Mouse (Mus musculus): ENCODE results near the gene Jade2. TPM values are rescaled to one million over a fixed set of nuclear protein-coding genes. Genes with fewer than 3 reads are reported as not detected.

Gene Jade2
- 10 to 100 TPM; 28.4 to 29.7 TPM for total RNA-seq (2021)

DNA sequence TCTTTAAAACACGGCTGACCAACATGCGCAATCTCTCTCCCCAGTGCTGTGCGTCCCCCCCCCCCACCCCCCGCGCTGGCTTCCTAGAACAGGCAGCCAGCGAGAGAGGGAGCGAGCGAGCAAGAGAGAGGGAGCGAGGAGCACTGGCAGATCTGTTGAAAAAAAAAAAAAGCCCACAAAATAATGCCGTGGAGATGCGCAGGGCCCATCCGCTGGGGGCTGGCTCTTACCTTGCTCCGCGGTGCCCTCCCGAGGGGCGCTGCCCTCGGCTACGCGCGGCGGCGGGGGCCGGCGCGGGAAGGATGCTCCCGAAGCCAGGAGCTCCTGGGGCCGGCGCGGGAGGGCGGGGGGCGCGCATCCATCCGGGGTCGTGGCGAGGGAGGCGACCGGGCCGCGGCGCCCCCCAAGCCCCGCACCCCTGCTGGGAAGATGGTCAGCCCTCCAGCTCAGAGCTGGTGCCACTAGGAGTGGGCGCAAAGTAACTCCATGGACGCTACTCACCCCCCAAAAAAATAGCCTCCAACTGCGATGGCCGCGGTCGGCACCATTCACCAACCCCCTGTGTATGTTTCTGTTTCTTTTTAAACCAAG, at the start of gene Jade2:
Gene Jade2, minus strand, starts transcription at position 573 of the 591 bp plus-strand sequence.
- peak; percentile 41 to 51 for DNase-seq (ENCODE audit: extremely low spot score in 1 of 2, low spot score in 1 of 2)

DNA sequence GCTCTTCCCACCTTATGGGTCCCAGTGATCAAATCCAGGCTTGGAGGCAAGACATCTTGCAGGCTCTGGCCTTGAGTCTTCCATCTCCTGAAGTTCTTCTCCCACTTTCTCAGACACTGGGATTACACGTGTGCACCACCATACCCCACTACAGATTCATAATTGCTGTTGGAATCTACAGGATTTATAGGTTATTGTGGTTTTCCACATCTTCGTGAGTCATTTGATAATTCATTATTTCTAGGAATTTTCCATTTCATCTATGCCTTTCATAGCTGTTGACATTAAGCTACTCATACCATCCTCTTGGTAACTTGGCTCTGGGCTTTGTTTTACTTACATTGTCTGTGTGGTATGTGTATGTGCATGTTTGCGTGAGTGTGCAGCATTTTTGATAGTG, 46.8 kb upstream of the Jade2 start:
- no peak for DNase-seq (ENCODE audit: extremely low spot score in 1 of 2, low spot score in 1 of 2)

DNA sequence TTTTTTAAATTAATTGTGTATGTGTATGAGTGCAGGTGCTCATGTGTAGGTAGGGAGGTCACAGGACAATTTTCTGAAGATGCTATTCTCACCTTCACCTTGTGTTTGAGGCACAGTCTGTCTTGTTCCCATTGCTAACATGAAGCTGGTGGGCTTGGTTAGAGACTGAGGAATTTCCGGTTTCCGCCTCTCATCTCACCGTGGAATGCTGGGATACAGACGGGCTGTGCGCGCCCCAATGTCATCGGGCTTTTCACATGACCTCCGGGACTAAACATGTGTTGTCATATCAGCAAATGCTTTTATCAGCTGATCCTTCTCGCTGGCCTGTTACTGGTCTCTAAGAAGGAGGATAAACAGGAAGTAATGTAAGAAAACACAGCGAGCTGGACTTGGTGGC, 42.2 kb upstream of the Jade2 start:
- DNase-seq (ENCODE audit: extremely low spot score in 1 of 2, low spot score in 1 of 2) = no peak

DNA sequence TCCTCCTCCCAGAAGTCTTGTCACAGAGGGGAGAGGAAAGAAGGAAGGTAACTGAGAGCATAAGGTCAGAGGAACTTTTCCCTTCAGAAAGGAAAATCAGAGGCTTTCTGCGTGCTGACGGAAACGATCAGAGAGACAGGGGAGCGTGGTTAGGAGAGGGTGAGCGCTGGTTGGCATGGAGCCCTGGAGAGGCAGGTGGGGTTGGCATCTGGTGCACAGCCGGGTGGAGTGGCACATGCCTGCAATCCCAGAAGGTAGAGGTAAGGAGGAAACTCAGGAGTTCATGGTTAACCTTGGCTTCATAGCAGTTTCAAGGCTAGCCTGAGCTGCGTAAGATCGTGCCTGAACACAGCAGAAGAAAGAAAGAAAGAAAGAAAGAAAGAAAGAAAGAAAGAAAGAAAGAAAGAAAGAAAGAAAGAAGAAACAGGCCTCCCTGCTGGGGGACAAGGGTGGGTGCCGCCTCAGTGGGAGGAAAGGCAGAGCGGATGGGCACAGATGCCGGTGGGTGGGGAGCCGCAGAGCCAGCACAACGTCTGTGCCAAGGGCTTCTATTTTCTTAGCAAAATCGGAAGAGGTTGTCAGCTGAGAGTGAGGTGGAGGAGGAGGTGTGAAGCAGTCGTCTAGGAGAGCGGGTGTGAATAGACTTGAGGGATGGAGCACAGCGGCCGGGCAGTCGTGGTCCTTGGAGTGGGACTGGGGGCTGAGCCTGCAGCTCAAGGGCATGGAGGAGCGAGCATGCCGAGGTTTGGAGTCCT, 41.0 kb upstream of the Jade2 start:
- peak; percentile 38 to 42 for DNase-seq (ENCODE audit: extremely low spot score in 1 of 2, low spot score in 1 of 2)

DNA sequence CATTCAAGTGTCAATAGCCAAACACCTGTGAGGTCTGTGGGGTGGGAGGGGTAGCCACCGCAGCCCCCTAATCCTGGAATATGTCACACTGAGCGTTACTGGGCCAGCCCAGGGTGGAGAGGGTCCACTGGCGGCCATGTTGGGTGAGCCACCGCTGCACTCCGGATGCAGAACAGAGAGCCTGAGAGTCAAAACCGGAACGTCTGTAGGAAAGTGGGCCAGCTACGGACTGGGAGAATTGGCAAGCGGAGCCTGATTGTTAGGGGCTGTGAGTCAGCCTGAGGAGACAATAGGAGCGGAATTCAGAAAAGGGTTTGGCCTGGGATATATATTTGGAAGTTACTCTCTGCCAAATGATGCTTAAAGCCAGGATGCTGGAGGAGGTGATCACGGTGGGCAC, 39.9 kb upstream of the Jade2 start:
- no peak for DNase-seq (ENCODE audit: extremely low spot score in 1 of 2, low spot score in 1 of 2)

DNA sequence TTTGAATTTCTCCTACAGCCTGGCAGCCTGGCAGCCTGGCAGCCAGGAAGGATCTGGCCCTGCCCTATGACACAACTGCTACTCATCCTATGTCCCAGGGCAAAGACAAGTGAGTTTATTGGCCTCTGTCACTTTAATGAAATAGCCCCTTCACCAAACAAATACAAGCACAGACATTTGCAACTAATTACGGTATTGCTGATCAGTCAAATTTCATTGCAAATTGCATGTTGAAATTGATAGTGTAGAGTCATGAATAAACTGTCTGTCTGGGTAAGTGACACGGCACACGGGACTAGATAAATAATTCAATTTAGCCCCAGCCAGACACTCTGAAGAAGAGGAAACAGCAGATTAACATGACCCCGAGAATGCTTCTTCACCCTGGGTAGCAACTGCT, 38.6 kb upstream of the Jade2 start:
- DNase-seq (ENCODE audit: extremely low spot score in 1 of 2, low spot score in 1 of 2) = no peak

DNA sequence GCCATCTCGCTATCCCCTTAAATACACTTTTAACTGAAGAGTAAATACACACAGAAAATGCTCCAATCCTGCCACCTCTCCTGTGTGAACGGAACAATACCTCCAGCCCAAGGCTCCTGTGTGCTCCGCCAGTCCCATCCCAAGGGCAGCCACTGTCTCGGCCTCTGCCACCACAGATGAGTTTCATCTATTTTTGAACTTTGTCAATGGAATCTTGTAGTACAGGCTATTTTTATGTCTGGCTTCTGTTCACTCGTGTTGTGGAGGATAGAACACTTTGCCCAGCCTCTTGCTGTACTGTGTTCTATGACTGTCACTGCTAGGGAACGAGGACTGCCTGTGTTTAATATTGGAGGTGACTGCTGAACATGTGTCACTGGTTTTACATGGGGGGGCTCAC, 28.2 kb upstream of the Jade2 start:
- no peak for DNase-seq (ENCODE audit: extremely low spot score in 1 of 2, low spot score in 1 of 2)

DNA sequence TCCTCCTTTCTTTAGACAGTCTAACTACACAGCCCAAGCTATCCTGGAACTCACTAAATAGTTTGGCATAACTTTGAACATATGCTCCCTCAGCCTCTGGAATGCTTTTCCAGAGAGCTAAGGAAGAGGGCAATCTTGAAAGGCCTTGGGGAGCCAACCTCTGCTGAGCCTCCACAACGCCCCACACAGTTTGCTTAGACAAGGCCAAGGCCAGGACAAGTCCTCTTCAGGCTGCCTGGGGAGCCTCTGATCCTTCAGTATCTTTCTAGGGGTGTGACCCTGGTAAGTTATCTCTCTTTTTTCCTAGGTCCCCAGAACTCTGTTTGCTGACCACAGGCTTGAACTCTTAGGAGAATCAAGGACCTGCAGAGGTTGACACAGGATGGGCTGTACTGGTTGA, 26.6 kb upstream of the Jade2 start:
- no peak for DNase-seq (ENCODE audit: extremely low spot score in 1 of 2, low spot score in 1 of 2)

DNA sequence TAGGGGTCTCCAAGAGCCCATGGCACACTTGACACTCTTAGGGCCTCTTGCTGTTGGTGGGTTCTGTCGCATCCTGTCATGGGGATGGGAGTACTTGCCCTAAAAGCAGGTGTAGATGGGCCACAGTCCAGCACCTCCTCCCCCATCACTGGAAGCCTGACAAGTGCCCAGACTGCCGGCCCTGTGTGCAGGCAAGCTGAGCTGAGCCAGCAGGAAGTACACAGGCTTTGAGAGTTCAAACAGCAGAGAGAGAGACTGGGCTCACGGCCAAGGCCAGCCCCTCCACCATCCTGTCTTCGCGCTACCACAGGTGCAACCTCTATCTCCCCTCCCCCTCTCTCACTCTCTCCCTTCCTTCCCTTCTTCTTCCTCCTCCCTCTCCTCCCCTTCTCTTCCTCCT, 26.2 kb upstream of the Jade2 start:
- DNase-seq (ENCODE audit: extremely low spot score in 1 of 2, low spot score in 1 of 2) = no peak

DNA sequence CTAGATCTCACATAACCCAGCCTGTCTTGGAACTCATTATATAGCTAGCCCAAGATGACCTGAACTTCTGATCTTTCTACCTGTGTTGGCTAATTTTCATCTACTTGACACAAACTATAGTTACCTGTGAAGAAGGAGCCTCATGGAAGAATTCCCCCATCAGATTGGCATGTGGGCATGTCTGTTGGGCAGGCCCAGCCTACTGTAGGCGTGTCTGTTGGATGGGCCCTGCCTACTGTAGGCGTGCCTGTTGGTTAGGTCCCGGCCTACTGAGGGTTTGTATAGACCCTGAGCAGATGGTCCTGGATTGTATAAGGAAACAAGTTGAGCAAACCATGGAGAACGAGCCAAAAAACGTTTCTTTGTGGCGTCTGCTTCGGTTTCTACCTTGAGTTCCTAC, 24.3 kb upstream of the Jade2 start:
- DNase-seq (ENCODE audit: extremely low spot score in 1 of 2, low spot score in 1 of 2) = no peak

DNA sequence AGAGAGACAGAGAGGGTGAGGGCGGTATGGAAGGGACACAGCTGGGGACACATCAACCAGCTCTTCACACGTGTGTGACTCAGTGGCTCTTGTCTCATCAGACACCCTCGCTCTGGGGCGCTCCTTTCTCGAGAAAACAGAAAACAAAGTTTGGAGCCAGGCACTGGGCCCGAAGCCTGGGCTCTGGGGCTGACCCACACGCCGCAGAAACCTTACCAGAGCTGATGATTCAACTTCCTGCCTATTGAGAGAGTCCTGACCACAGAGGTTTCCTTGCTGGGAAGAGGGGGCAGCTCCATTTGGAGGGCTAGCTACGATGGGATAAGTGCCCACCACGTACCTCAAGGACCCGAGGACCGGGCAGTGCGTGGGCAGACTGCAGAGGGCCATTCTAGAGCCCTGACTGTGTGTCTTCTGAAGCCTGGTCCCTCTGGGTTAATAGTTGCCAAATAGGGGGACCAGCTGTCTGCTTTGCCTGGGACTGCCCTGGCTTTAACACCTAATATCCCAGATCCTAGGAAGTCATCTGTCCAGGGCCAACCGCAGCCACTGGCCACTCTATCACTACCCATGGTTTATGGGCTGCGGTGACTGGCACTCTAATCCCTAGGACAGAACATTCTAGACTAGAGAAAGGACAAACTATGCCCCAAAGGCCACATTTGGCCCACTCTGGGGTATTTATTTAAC, 23.7 kb upstream of the Jade2 start:
- no peak for DNase-seq (ENCODE audit: extremely low spot score in 1 of 2, low spot score in 1 of 2)

DNA sequence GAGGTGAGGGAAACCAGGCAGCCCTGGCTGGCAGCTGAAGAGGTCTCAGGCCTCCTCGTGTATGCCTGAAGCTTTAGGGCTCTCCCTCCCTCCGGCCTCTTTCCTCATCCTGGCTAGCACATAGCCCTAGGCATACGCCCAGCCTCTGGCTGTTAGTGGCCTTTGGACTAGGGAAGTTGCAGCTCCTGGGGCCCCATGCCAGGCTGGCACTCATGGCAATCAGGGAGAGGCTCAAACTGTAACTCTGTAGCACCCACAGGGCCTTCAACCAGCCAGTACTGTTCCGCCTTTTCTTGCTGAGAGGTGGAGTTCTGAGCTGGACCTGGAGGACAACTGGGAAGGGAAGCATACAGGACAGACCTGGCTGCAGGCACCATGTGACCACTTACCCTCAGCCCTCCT, 19.5 kb upstream of the Jade2 start:
- no peak for DNase-seq (ENCODE audit: extremely low spot score in 1 of 2, low spot score in 1 of 2)

DNA sequence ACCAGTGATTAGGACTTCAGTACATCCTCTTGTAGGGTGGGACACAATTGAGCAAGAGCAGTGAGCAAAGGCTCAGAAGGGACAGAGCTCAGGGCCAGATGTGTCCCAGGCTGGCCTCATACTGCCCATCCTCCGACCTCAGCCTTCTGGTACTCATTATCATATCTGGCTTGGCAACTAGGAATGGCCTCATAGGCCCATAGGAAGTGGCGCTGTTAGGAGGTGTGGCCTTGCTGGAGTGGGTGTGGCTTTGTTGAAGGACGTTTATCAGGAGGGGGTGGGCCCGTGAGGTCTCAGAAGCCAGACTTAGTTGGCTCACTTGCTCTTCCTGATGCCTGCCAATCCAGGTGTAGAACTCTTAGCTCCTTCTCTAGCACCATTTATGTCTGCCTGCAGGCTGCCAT, 18.3 kb upstream of the Jade2 start:
- no peak for DNase-seq (ENCODE audit: extremely low spot score in 1 of 2, low spot score in 1 of 2)

DNA sequence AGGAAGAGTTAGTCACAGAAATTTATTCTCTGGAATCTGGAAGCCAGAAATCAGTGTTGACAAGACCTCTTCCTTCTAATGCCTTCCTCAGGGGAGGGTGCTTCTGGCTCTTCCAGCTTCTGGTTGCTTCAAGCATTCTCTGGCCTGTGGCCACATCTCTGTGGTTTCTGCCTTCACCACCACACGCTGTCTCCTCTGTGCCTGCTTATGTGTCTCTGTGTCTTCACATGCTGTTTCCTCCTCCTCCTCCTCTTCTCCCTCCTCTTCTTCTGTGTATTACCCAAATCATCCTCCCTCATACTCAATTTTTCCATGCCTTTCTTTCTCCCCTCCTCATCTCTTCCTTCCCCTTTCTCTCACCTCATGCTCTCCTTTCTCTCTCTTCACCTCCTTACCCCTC, 17.6 kb upstream of the Jade2 start:
- no peak for DNase-seq (ENCODE audit: extremely low spot score in 1 of 2, low spot score in 1 of 2)

DNA sequence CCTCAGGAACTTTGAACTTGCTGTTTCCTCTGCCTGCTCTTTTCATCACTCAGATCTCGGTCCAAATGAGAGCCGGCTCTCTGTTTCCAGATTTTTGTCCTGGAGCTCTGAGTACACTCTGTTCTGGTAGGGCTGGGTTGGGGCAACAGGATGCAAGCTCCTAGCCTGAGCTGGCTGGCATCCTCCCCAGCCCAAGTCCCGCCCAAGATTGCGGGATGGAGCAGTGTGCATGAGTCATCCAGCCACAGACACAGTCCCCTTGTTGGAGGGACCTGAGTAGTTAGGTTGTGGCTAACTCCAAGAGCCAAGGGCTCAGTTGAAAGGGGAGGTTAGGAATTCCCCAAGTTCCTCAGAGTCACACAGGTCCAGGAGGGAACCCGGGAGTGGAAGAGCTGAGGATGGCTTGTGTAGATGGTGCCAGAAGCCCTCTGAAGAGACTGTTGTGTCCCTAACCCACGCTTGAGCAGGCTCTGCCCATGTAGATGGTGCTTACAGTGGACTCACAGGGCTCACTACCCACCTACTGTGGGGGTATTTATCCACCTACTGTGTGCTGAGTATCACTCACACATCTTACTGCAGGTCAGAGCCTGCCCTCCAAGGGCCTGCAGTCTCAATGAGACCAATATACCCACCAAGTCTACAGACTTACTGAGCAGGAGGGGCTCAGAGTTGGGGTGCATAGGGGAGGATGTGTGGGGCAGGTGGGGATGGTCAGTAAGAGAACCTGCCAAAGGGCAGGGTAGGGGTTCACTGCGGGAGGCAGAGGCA, 17.0 kb upstream of the Jade2 start:
- DNase-seq (ENCODE audit: extremely low spot score in 1 of 2, low spot score in 1 of 2) = no peak

DNA sequence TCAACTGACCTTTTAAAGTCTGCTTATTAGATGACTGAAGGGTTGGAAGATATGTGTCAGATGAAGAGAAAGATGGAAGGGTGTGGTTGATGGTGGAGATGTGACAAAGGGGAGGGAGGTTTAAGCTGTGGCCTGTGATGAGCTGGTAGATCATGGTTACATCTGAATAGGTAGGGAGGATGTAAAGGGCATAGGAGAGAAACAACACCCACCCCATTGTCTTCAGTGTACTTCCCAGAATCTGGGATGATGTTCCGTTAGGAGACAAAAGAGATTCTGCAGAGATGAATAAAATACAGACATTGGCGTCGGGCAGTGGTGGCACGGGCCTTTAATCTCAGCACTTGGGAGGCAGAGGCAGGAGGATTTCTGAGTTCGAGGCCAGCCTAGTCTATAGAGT, 15.7 kb upstream of the Jade2 start:
- no peak for DNase-seq (ENCODE audit: extremely low spot score in 1 of 2, low spot score in 1 of 2)

DNA sequence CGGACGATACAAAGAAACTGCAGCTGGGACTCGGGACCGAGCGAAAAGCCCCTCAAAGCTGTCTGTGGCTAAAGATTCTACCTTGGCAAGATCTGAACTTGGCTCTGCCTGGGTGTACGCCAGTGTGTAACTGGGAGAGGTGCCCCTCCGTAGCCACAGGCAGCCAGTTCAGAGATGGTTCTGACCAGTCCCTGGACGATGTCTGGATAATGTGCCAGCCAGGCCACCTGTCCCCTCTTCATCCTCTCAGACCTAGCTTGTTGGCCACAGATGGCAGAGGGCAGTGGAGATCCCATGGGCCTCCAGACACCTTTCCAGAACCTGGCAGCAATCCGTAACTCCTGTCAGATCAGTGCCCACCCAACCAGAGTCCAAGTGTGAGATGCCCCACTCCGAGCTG, 9.8 kb upstream of the Jade2 start:
- DNase-seq (ENCODE audit: extremely low spot score in 1 of 2, low spot score in 1 of 2) = no peak

DNA sequence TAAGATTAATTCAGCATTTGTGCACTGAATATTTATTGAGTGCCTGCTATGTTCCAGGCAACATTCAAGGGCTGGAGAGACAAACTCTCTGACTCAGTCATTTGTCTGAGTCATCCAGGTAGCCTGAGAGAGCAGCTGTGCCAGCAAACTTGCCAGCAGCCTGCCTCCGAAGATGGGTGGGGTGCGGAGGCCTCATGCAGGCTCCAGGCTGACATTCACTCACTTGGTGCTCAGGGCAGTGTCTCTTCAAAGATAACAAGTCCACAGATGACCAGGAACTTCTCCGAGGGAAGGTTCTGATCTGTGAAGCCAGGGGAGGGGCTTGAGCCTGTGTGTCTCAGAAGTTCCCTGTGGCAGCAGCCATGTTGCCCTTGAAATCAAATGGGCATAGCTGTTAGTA, 8.6 kb upstream of the Jade2 start:
- DNase-seq (ENCODE audit: extremely low spot score in 1 of 2, low spot score in 1 of 2) = no peak

DNA sequence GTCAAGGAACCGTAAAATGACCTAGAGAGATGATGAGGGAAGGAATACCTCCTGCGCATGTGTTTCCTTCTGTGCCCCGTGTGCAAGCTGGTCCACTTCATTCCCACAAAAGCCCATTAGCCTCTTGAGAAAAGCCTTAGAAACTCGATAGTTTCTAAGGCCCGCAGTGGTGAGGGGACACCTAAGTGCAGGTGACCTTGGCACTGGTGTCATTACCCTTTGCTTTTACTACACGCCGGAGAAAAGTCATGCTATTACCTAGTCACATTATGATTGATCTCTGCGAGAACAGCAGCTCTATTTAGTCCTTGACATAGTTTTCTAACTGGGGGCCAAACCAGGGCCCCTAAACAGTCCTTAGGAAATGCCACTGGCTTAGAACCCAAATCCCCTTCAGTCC, 3.2 kb upstream of the Jade2 start:
- no peak for DNase-seq (ENCODE audit: extremely low spot score in 1 of 2, low spot score in 1 of 2)

DNA sequence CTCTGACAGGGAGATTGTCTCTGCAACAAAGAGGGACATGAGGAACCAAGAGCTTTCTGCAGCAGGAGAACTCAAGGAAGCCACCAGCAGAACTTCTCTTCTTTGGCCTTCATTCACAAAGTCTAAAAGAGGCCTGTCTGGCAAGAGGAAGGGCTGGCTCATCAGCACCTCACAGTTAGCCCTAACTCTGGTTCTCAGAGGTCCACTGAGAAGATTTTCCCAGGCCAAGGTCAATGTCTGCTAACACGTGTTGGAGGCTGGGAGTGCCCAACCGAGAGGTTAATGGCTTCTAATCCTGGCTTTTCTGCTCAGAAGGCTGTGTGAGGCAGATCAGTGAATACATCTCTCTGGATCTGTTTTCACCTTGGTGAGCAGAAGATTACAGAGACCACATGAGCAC, 2.1 kb upstream of the Jade2 start:
- no peak for DNase-seq (ENCODE audit: extremely low spot score in 1 of 2, low spot score in 1 of 2)

DNA sequence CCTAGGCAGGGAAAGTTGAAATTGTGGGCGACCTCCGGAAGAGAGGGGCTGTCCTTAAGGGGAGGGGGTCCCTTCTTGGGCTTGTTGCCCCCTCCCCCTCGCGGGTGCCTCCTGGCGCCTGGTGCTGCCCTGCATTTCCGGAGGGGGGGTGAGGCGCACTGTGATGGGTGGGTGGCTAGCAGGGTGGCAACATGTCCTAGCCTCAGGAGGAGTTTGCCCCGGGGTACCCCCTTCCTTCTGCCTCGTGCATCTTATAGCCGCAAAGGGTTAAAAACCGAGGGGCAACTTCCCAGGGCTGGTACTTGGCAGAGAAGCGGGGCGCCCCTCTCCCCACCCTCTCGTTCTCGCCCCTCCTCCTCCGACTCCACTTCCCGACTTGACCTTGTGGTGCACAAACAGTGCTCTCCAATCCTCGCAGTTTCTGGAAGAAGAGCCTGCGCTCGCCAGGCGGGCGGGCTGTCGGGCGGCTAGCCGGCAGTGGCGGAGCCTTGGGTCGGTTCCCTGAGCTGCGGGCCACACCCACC, 1.1 kb upstream of the Jade2 start:
- peak; percentile 49 to 54 for DNase-seq (ENCODE audit: extremely low spot score in 1 of 2, low spot score in 1 of 2)
